Mouse (Mus musculus) frontal cortex, adult (tissue): Measurements from ENCODE around the gene Cep170.

ENCODE experiments used
- ATAC-seq: cut with Nextera tagmentation; 2 replicates; pipeline ENCODE4 v1.9.2; 2017; ENCODE audit warnings: mild to moderate bottlenecking, moderate library complexity, mixed read lengths; ENCODE audit not compliant: low TSS enrichment

Gene Cep170

DNA sequence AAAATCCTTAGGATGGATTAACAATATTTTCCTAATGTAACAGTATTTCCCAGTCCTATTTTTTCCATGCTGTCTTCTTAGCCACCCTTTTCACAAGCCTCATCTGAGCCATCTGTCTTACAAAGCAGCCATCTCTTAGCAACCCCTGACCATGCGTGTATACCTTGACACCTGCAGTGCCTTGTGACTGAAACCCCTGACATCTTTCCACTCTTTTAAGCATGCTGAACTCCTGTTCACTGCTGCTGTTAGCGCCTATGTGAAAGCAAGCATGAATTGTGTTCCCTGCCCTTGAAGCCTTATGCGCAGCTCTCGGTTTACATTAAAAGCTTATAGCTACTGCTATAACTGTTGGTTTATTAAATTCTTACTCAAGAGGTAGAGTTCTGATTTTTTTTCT, 11.2 kb upstream of the Cep170 start:
- ATAC-seq = no peak

GRCm38 (mm10) chr1:176824611-176825010, 10.7 kb upstream of the Cep170 start:
- no peak for ATAC-seq

DNA sequence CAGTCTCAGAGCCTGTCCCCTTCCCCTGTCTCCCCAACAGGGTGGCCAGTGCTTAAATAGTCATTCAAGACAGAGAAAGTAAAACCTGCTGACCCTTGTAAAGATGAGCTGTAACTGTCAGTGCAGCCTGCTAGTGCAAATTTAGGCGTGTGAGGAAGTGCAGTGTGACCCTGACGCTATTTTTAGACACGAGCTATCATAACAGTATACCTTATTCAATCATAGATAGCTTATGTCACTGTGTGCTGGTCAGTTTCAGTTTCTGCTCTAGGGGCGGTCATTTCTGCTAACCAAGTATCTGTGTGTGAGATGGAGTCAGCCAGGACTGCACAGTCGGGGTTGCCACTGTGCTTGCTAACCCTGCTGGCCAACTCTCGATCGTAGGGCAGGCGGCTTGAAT, 10.0 kb upstream of the Cep170 start:
- ATAC-seq = no peak

DNA sequence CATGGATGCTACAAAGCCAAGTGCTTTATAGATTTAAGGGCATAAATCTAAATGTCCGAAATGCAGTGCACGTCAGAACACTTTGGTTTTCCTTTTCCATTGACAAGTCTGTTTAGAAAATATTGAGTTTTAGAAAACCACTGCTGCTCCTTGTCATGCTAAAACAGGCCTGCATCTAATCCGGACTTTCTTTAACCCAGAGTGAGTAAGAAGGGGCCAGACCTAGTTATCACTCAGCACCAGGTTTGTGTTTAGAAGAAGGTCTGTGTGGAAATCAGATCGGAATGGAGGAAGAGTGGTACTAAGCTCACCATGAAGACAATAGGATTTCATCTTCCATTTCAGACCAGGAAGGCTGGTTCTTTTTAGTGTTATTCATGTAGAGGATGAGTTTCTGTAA, 9.1 kb upstream of the Cep170 start:
- no peak for ATAC-seq

- ATAC-seq = no peak
Observed at GRCm38 (mm10) chr1:176821929-176822328, 8.1 kb upstream of the Cep170 start.

DNA sequence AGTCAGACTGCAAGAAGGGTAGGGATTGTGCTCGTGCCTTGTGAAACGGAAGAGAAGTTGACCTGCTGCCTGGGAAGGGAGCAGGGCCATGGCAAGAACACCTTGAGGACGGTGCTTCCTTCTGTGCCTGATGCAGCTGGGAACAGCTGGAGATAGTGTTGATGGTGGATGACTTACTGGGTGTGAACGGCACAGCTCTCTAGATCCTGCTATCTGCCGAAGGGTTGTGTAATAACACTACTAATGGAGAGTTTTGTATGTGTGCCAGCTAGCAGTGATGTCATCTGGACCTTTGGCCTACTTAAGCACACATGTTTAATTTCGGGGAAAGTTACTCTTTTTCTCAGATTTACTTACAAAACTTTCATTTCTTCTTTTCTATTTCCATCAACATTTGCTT, 4.9 kb upstream of the Cep170 start:
- no peak for ATAC-seq

GRCm38 (mm10) chr1:176818147-176818546, 4.3 kb upstream of the Cep170 start:
- no peak for ATAC-seq

- no peak for ATAC-seq
Observed at GRCm38 (mm10) chr1:176816728-176817127, 2.9 kb upstream of the Cep170 start.

DNA sequence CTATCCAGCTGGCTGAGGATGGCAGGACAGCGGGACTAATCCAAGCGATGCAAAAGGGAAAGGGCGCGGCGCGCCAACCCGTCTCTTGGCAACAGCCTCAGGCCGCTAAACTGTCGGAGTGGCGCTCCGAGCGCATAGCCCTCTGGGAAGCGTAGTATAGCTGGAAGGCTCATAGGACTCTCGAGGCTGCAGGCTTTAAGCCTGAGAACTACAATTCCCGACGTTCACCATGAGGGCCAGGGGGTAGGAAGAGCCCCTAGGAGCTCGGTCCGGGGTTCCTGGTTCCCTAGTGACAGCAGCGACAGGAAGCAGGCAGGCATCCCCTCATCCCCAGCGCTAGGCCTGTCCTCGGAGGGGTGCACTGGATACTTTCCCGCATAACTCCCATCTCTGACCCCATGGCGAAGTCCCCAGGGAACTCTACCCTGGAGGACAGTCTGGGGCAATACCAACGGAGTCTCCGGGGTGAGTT, 760 bp upstream of the Cep170 start, which contains the start of gene Sdccag8:
TSS of gene Sdccag8 (plus strand) at position 70 of the 472 bp plus-strand sequence.
- peak; percentile 91 for ATAC-seq

GRCm38 (mm10) chr1:176813292-176814035, 403 bp downstream of the Cep170 start:
- ATAC-seq = peak; percentile 55

GRCm38 (mm10) chr1:176812491-176813291, 1.2 kb downstream of the Cep170 start:
- no peak for ATAC-seq

GRCm38 (mm10) chr1:176811892-176812291, 2.0 kb downstream of the Cep170 start:
- no peak for ATAC-seq

DNA sequence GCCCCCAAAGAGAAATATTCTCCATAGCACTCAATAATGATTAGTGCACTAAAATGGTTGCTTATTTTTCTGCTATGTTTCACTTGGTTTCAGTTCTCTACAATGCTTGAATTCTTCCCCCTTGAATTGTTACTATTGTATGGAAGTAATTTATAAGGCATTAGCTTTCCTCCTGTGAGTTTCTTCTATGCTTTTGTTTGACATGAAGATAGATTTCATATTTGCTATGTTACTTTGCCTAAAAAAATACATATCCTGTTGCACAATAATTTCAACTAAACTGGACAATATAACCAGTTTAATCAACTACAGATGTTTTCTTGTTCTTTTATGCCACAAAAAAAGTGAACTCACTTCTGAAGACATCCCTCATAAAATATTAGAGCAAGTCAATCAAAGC, 3.7 kb downstream of the Cep170 start:
- no peak for ATAC-seq

- peak; percentile 55 for ATAC-seq
Observed at GRCm38 (mm10) chr1:176800728-176801365, 13.0 kb downstream of the Cep170 start.

DNA sequence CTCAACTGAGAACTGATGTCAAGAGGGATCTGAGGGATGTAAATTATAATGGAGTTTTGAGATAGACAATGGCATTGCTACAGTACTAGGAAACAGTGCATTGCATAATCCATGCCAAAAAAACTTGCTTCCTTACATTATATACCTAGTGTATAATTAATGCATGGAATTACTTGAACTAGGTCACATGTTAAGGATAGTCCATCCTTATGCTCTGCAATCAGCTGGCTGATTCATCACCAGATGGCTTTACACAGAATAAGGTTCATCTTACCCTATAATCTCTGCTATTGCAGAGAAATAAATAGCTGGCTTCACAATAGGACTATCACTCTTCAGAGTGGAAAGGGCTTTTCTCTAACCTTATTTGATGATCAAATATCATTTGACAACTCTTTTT, 15.2 kb downstream of the Cep170 start:
- ATAC-seq = peak; percentile 53

GRCm38 (mm10) chr1:176792175-176792574, 21.7 kb downstream of the Cep170 start:
- no peak for ATAC-seq

GRCm38 (mm10) chr1:176789326-176789725, 24.5 kb downstream of the Cep170 start:
- ATAC-seq = no peak

DNA sequence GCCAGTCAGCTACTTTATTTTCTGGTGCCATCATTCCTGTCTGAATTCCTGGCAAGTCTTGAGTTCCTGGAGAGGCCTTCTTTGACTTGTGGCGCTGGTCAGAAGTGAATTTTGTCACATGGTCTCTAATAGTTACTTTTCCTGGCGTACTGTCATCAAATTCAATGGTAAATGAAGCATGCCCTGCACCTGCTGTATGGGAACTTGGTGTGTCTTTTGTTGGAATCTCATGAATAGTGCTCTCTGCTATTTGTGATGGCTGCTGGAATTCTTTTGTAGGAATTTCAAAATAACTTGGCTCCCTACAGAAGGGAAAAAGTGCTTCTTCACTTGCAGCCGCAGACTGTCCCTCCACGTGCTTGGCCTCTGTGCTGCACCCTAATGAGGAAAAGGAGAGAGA, 39.3 kb downstream of the Cep170 start:
- ATAC-seq = no peak

DNA sequence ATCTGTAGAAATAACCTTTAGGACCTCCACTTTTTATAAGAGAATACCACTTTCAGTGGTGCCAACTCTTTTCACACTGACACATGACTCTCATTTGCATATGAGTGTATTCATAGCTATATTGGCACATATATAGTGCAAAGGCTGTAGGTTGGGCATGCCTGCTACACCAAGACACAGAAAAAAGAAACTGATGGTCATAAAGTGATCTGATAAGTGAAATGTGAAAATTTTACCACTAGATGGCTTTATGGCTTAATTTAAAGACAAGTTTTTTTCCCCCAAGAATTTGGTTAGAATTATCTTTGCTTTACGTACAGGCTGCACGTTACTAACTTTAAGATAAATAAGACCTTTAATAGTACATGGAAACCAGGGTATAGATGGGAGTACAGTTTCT, 51.6 kb downstream of the Cep170 start:
- no peak for ATAC-seq

DNA sequence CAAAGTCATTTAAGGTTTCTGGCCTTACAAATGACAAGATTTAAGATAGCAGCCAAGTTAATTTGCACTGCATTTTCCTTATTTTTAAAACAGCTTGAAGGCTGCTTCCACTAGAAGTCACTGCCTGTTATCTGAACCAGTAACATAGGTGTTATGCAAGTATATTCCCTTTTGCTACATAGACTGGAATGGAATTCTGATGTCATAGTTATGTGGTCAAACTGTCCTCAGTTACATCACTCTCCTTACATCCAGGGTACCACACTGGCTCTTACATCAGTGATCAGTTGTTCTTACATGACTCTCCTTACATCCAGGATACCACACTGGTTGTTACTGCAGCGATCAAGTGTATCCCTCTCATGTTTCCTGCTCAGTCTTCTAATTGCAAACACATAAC, 53.2 kb downstream of the Cep170 start:
- no peak for ATAC-seq

DNA sequence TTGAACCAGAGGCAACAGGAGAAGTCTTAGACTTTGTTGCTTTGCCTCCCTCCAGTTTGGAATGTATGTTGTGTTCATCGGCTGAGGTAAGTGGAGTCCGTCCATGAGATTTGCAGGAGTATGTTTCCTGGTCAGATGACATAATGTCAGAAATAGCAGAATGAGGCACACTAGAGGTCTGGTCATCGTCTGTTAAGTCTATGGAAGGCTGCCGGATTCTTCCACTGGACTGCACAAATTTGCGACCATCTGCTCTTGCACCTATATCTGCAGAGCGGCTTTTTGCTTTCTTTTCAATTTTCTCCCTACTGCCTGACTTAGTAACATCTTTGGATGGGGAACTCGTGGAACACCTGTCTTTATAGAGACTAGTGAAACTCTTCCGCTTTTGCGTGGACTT, 58.3 kb downstream of the Cep170 start:
- ATAC-seq = no peak
